Mouse (Mus musculus): Measurements from ENCODE around the gene Ankrd1. TPM values are rescaled to one million over a fixed set of nuclear protein-coding genes. Genes with fewer than 3 reads are reported as not detected.

The Ankrd1 gene
- polyA plus RNA-seq, 1 experiment, result 16.0 TPM

DNA sequence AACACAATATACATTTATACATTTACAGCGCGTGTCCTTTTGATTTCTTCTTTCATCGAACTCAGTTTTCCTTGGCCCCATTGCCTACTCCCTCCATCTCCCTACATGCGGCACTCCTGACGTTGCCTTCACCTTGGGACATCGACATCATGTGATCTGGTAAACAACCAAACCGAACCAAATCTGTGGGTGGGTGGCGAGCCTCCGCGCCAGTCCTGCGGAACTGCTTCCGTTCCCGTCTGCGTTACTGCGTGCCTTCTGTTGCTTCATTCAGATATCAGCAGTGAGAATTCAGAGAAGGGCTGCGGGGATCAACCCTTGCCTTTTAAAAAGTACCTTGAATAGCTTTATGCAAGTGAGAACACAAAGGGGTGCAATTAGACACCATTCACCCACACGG is 7.9 kb downstream of the Ankrd1 start:
- no peaks in the 10 kb centered on the region for H3K4me1 ChIP-seq (ENCODE audit: control insufficient read depth, insufficient read depth, low read length)
- no peak overlapping the region for H3K4me3 ChIP-seq (replicated peaks; ENCODE audit: extremely low read depth, low read depth, low read length)
- DNase-seq, result no peak
- no peak for TF ChIP-seq CTCF (IDR thresholded peaks at IDR 0.05; ENCODE audit: insufficient read depth, low read length)
- TF ChIP-seq POLR2A (IDR thresholded peaks at IDR 0.05; ENCODE audit: borderline replicate concordance, extremely low read depth, low read depth, low read length), result no peak
- WGBS, result 55% methylated on average over 17 of the region's 17 CpGs

DNA sequence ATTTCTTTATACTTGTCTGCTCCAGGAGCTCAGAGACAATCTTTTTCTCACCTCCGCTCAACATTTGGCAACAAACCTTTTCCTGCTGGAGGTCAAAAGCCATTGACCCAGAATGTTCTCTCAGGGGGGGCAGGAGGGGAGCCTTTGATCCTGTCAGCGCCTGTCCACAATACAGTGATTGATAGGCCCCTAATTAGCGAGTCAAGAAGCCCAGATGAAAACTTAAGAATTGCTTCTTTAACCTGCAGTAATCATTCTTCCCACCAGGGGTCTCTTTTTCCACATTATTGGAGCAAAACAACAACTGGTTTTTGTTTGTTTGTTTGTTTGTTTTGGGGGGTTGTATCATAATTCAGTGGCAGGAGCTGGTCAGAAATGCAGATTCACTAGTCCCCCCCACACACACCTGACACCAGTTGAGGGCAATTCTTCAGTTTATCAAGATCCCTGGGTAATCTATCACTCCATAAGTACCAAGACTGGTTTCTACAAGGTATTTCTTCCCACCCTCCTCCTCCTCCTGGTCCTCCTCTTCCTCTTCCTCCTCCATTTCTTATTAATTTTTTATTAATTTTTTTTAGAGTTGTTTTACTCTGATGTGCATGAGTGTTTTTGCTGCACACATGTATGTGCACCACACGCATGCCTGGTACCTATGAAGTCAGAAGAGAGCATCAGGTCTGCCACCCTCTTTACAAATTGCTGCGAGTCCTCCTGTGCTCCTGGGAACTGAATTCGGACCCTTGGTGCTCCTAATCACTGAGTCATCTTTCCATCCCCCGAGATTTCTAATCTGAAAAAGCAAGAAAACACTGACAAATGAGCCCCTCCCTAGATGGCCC is 8.6 kb downstream of the Ankrd1 start:
- TF ChIP-seq POLR2A (IDR thresholded peaks at IDR 0.05; ENCODE audit: borderline replicate concordance, extremely low read depth, low read depth, low read length), result no peak
- TF ChIP-seq CTCF (IDR thresholded peaks at IDR 0.05; ENCODE audit: insufficient read depth, low read length), result no peak
- DNase-seq, result no peak
- no peak overlapping the region for H3K4me3 ChIP-seq (replicated peaks; ENCODE audit: extremely low read depth, low read depth, low read length)
- WGBS, result 31% methylated on average over 7 of the region's 7 CpGs
- H3K4me1 ChIP-seq (ENCODE audit: control insufficient read depth, insufficient read depth, low read length), result no peaks in the 10 kb centered on the region

- no peak for DNase-seq
- no peaks in the 10 kb centered on the region for H3K4me1 ChIP-seq (ENCODE audit: control insufficient read depth, insufficient read depth, low read length)
- WGBS, result 33% methylated on average over 7 of the region's 7 CpGs
- TF ChIP-seq POLR2A (IDR thresholded peaks at IDR 0.05; ENCODE audit: borderline replicate concordance, extremely low read depth, low read depth, low read length) (no peak), CTCF (IDR thresholded peaks at IDR 0.05; ENCODE audit: insufficient read depth, low read length) (no peak)
- H3K4me3 ChIP-seq (replicated peaks; ENCODE audit: extremely low read depth, low read depth, low read length), result no peak overlapping the region
Measured at GRCm38 (mm10) chr19:36110465-36110864, 9.4 kb downstream of the Ankrd1 start.

DNA sequence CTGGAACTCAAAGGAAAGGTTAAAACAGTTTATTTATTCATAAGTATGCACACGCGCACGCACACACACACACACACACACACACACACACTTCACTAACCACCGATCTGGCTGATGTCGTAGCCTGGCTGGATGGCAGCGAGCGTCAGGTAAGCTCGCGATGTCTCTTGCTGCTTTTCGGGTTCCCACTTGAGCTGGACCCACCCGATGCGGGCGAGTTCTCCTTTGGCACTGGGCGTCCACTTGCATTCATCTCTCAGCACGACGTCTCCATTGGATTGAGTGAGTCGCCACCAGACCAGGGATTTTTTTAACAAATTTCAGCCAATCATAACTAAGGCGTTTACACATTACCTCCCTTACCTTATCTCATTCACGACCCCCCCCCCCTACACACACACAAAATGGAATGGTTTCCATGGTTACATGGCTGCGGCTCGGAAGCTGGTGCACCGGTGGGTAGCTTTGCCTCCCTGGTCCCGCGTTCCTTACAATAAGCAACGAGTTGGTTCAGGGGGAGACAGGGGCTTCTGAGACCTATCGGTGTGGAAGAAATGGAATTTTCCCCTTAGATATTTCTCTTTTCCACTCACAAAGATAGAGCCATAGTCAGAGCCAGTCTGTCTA is 10.5 kb downstream of the Ankrd1 start:
- WGBS, result 58% methylated on average over 26 of the region's 26 CpGs
- no peak overlapping the region for H3K4me3 ChIP-seq (replicated peaks; ENCODE audit: extremely low read depth, low read depth, low read length)
- TF ChIP-seq POLR2A (IDR thresholded peaks at IDR 0.05; ENCODE audit: borderline replicate concordance, extremely low read depth, low read depth, low read length) (no peak), CTCF (IDR thresholded peaks at IDR 0.05; ENCODE audit: insufficient read depth, low read length) (no peak)
- no peaks in the 10 kb centered on the region for H3K4me1 ChIP-seq (ENCODE audit: control insufficient read depth, insufficient read depth, low read length)
- no peak for DNase-seq

DNA sequence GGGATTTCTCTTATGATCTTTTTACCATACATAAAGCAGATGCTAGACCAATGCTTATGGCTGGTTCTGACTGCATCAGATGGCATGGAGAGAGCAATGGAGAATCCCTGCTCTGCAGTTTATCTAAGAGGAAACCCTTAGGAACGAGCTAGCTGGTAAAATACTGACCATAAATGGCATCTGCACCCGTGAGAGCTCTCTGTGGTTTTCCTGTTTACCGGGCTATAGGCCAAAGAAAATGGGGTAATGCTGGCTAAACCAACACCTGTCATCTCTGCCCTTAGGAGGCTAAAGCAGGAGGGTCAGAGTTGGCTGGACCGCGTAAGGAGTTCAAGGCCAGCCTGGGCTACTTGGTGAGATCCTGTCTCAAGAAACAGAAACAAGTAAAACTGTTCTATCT is 16.0 kb downstream of the Ankrd1 start:
- 62% methylated on average over 5 of the region's 5 CpGs for WGBS
- no peak for DNase-seq

GRCm38 (mm10) chr19:36098916-36099315 is 21.0 kb downstream of the Ankrd1 start:
- no peak for DNase-seq

More for the DNA sequence above, 16.0 kb downstream of the Ankrd1 start:
- no peak overlapping the region for H3K4me3 ChIP-seq (replicated peaks; ENCODE audit: extremely low read depth, low read depth, low read length)
- TF ChIP-seq CTCF (IDR thresholded peaks at IDR 0.05; ENCODE audit: insufficient read depth, low read length), result no peak
- no peak for TF ChIP-seq POLR2A (IDR thresholded peaks at IDR 0.05; ENCODE audit: borderline replicate concordance, extremely low read depth, low read depth, low read length)
- no peaks in the 10 kb centered on the region for H3K4me1 ChIP-seq (ENCODE audit: control insufficient read depth, insufficient read depth, low read length)

GRCm38 (mm10) chr19:36098265-36098664 is 21.6 kb downstream of the Ankrd1 start:
- TF ChIP-seq POLR2A (IDR thresholded peaks at IDR 0.05; ENCODE audit: borderline replicate concordance, extremely low read depth, low read depth, low read length), result no peak
- no peak for TF ChIP-seq CTCF (IDR thresholded peaks at IDR 0.05; ENCODE audit: insufficient read depth, low read length)
- WGBS, result 97% methylated on average over 1 of the region's 1 CpGs
- DNase-seq, result no peak
- H3K4me1 ChIP-seq (ENCODE audit: control insufficient read depth, insufficient read depth, low read length), result no peaks in the 10 kb centered on the region
- no peak overlapping the region for H3K4me3 ChIP-seq (replicated peaks; ENCODE audit: extremely low read depth, low read depth, low read length)

More at GRCm38 (mm10) chr19:36098916-36099315, 21.0 kb downstream of the Ankrd1 start:
- Histone ChIP-seq H3K4me3 (replicated peaks; ENCODE audit: extremely low read depth, low read depth, low read length) (no peak overlapping the region), H3K4me1 (ENCODE audit: control insufficient read depth, insufficient read depth, low read length) (no peaks in the 10 kb centered on the region)
- 92% methylated on average over 7 of the region's 7 CpGs for whole genome bisulfite sequencing
- no peak for TF ChIP-seq CTCF (IDR thresholded peaks at IDR 0.05; ENCODE audit: insufficient read depth, low read length)
- TF ChIP-seq POLR2A (IDR thresholded peaks at IDR 0.05; ENCODE audit: borderline replicate concordance, extremely low read depth, low read depth, low read length), result no peak

DNA sequence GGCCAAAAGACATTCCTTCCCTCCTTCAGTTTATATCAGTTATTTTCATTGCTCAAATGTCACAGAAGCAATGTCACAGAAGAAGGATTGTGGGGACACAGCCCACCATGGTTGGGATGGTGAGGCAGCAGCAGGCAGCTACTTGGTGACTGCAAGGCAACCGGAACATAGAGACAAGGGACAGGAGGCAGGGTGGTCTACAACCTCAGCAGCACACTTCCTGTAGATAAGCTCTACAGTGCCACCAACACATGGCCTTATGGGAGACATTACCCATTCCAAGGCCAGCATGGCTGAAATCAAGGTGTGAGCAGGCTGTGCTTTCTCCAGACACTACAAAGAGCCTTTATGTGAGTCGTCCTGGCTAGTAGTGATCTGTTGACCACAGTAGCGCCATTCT is 22.7 kb downstream of the Ankrd1 start:
- H3K4me1 ChIP-seq (ENCODE audit: control insufficient read depth, insufficient read depth, low read length), result no peaks in the 10 kb centered on the region
- H3K4me3 ChIP-seq (replicated peaks; ENCODE audit: extremely low read depth, low read depth, low read length), result no peak overlapping the region
- no peak for DNase-seq
- 84% methylated on average over 3 of the region's 3 CpGs for WGBS
- TF ChIP-seq POLR2A (IDR thresholded peaks at IDR 0.05; ENCODE audit: borderline replicate concordance, extremely low read depth, low read depth, low read length), result no peak
- no peak for TF ChIP-seq CTCF (IDR thresholded peaks at IDR 0.05; ENCODE audit: insufficient read depth, low read length)

DNA sequence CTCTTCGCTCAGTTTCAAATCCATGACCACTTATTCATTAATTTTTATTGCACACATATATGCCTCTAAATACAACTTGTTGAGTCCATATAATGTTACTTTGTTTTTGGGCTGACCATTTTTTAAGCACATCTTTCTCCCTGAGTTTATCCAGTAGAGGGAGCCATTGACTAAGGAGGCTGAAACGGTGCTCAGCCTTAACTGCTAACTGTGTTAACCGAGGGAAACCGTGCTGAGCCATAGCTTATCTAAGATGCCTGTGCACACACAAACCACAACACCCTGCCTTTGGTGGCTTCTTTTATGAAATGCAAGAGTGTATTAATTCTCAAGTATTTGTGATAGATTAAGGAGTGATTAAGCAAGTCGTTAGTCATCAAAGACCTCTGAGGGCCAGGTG is 29.1 kb downstream of the Ankrd1 start:
- 40% methylated on average over 5 of the region's 5 CpGs for WGBS
- DNase-seq, result no peak
- Histone ChIP-seq H3K4me1 (ENCODE audit: control insufficient read depth, insufficient read depth, low read length) (no peaks in the 10 kb centered on the region), H3K4me3 (replicated peaks; ENCODE audit: extremely low read depth, low read depth, low read length) (no peak overlapping the region)
- TF ChIP-seq CTCF (IDR thresholded peaks at IDR 0.05; ENCODE audit: insufficient read depth, low read length), result peak; percentile 23; the same call in 1 of the 2 replicates
- no peak for TF ChIP-seq POLR2A (IDR thresholded peaks at IDR 0.05; ENCODE audit: borderline replicate concordance, extremely low read depth, low read depth, low read length)
